Mouse (Mus musculus) spleen, postnatal 10 days (tissue): ENCODE measurements around the gene Pakap.

Source experiments
- DNase-seq, 2 experiments: peaks; one replicate each; pipeline ENCODE4 v3.0.0; 2021 to 2022; ENCODE audit warnings: low spot score in 2 of 2

Pakap gene

DNA sequence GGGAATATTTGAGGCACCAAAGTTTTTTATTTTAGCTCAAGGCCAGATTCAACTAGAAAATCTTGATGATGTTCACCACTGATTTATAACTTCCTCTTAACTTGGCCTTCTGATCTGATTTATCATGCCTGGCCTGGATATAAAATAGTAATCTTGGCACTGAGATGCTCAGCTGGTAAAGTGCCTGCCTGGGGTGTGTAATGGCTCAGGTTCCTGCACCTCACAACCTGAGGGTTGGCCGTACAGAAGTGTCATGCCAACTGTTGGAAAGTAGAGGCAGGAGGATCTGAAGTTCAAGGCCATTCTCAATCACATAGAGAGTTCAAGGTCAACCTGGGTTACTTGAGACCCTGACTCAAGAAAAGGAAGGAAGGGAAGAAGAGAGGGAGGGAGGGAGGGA lies 57.3 kb downstream of the Pakap start:
- no peak for DNase-seq

DNA sequence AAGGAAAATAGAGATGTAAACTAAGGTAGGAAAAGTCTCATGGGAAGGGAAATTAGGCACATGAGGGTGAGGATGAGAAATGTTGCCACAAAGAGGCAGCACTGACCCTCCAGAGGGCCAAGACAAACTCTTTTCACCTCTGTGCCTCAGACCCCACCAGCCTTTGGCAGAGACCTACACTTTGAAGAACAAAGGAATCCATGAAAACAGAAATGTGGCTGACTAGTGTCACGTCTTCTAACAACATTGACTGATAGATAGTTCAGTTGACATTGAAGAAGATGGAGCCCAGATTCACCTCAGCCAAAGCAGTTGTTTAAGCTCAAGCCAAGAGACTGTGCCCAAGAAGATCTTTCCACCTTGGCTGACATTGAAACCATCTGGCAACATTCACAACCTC lies 57.8 kb downstream of the Pakap start:
- no peak for DNase-seq

DNA sequence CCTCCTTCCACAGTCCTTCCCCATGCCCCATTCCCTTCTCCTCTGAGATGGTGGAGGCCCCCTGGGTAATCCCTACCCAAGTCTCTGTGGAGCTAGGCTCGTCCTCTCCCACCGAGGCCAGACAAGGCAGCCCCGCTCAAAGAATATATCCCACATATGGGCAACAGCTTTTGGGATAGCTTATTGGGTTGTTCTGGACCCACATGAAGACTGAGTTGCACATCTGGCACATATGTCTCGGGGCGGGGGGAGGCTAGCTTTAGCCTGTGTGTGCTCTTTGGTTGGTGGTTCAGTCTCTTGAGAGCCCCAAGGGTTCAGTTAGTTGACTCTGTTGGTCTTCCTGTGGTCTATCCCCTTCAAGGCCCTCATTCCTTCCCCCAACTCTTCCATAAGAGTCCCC lies 58.9 kb downstream of the Pakap start:
- no peak for DNase-seq

DNA sequence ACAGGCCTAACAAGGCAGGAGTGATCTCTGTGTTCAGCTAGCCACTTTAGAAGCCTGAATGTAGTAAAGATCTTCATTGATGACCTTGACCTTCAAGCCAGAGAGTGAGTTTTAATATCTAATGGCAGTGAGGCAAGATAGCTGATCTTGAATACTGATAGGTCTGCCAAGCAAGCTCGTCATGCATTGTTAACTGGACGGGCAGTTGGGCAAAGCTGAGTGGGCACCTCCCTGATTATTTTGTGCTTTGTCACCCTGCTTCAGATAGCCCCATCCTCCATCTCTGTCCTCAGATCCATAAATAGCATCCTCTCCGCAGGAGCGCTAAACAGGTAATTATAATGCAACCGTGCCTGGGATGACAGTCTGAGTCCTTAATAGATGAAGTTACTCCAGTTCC lies 64.4 kb downstream of the Pakap start:
- no peak for DNase-seq

DNA sequence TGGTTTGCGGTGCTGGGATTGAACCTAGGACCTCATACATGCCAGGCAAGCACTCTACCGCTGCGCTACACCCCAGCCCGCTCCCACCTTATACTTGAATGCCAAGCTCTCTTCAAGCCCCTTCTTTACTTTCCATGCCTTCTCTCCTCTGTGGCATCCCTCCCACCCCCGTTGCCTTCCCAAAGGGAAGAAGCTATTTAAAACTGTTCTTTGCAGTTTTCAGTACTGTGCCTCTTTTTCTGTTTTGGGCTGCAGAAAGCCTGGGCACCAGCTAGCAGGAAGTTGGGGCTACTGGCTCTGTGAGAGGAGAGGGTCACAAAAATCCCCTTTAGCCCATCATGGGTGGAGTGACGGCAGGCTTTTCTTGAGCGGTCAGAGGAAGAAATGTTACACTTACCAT lies 65.1 kb downstream of the Pakap start:
- DNase-seq: no peak

DNA sequence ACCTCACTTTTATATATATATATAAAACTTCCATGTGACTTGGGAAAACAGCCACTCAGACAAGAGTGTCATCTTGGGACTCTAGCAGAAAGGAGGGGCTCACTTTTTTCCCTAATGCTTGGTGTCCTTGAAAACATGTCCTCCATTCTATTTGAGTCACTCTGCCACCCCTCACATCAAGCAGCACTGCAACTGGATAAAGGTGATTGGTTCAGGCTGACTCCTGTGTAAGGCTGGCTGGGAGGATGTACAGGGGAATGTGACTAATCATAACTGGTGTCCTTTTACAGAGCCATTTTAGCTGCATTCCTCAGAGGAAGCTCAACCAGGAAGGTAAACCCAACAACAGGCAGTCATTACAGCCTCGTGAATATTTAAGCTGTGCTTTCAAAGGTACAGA lies 67.0 kb downstream of the Pakap start:
- DNase-seq: no peak

DNA sequence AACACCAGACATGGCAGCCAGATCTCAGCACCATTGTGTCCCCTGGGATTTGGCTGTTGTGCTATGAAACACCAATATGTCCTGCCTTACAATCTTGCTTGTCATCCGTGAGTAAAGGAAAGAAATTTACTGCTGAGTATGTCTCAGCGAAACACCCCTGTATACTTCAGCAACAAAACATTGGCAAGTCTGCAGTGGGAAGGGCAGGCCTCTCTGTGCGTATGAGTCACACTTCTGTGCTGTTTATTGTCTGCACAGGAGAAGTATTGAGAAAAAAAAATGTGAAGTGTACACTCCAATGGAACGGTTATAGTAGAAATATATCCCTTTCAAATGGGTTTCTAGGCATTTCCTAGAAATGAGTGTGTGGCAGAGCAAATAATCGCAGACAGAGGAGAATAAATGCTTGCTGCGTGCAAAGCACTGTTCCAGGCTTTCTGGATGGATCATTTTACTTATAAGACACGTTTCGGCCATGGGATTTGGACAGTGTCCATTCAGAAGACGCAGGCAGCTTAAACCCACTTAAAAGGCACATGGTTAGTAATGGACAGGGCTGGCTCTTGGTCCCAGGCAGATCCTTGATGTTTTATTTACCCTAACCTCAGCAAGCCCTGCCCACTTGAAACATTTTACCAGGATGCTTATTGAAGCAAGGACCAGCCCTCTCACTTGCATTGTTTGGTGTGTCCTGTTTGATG lies 69.0 kb downstream of the Pakap start:
- DNase-seq: no peak

DNA sequence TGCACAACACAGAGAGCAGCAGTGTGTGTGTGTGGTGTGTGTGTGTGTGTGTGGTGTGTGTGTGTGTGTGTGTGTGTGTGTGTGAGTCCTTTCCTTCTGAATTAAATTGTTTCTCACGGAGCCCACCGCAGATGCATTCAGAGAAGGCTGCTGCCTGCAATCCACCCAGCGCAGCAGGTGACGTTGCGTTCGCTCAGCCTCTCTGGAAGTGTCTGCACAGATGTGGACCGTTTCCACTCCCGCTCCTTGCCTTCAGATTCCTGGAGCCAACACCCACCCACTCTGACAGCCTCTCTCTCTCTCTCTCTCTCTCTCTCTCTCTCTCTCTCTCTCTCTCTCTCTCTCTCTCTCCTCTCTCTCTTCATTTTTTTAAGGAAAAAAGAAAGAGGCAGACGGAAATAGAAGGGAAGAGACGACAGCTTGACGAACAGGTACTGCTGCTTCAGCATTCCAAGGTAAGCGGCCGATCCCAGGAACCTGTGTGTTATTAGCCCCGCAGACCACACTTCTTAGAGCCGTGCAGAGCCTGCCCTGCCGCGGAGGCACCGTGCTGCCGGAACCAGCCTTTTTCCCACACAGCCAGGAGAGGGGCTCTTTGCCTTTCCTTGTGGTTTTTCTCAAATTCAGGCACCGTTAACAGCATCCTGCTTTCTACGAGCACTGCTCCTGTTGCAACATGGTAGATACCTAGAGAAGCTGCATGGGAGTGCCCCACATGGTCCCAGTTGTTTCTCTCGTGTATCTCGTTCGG lies 69.8 kb downstream of the Pakap start:
- no peak for DNase-seq

DNA sequence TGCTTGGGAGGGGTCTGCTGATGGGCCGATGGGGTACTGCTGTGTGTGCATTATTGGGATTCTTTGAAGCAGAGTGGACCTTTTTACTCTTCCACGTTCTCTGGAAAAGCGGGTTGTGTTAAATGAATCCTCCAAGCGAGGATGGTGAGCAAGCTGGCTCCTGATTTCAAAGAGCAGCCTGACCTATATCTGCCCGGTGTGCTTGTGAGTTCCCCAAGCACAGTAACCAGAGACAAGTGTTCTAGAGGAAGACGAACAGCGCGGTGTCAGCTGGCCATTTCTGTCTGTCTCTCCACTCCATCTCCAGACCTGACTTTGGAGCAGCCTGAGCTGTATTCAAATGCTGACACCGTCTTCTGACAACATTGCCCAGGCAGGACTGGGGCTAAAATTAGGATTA lies 71.0 kb downstream of the Pakap start:
- DNase-seq: no peak

DNA sequence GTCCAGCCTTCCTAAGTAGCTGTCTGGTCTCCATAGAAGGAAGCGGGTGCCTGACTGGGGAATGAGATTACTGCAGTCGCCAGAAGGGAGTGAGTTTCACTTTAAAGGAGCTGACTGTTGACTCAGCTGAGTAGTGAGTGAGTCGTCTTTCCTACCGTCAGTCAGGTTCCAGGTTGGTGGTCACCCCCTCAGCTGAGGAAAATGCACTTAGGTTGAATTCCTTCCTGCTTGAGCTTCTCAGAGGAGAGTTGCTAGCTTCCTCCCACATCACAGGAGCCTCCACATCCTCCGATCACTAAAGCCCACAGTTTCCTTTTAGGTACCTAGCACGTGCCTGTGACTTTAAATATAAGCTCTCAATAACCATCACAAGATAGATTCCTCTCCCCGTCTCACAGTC lies 72.2 kb downstream of the Pakap start:
- DNase-seq: no peak

DNA sequence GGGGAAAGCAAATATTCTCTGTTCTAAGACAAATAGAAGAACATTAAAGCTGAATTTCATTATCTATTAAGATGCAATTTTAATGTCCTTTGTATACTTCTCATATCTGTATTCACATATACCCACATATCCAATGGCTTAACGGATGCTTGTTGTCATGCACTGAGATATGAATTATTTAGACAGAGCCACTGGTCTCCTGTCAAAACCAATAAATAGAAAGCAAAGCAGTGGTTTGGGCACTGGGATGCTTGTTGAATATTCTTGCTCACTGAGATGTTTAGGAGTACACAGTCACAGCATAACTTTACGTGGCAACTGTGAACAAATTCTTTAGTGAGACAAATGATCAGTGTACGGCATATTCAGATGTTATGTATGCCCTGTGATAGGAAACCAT lies 73.0 kb downstream of the Pakap start:
- DNase-seq: no peak

DNA sequence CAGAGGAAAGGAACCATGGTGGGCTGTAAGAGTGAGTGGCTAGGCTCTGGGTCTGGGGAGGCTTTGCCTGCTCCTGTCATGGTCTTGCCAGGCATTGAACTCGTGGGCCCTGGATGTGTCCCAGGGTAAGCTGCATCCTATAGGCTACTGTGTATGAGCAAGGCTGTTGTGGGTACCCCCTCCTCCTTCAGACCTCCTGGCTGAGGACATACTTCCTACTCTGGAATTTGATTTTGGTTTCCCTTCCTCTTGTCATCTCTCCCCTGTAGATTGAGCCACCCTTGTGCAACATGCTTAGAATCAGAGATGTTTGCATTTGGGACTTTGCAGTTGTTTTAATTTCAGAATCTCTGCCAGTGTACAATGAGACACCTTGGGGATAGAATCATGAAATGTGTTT lies 83.0 kb downstream of the Pakap start:
- DNase-seq: no peak

DNA sequence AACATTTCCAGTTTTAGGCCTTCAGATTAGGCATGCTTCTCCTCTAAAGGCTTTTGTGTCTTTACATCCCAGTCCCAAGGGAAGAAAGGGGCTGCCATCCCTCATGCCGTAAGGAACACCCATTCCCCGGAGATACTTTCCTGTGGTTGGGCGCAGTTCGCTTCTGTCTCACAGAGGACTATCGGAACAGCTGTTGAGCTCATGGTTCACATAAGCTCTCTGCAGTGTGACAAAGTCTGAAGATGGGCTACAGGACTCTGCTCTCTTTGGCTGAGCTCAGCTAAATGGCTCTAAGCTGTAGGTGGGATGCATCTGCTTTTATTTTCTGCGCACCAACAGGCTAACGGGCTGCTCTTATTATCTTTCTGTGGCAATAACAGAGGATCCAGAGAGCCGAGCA lies 83.6 kb downstream of the Pakap start:
- no peak for DNase-seq

DNA sequence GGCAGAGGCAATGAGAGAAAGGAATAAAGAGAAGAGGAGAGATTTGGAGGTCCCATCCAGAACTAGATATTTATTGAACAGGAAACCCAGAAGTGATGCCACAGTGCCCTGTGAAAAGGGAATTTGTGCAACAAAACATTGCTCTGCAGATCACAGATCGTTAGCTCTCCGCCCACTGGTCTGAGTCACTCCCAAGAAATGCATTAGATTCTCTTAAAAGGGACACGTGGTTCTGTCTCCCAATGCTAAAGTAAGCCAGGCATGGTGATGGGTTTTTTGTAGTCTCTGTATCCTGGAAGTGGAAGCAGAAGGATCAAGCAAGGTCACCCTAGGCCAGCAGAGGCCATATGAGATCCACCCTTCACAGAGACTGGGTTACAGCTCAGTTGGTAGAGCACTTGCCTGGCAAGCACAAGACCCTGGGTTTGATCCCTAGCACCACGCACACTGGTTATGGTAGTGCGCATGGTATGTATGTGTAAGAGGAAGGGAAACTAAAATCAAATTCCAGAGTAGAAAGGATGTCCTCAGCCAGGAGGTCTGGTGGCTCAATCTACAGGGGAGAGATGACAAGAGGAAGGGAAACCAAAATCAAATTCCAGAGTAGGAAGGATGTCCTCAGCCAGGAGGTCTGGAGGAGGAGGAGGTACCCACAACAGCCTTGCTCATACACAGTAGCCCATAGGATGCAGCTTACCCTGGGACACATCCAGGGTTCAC lies 84.4 kb downstream of the Pakap start:
- DNase-seq: no peak

DNA sequence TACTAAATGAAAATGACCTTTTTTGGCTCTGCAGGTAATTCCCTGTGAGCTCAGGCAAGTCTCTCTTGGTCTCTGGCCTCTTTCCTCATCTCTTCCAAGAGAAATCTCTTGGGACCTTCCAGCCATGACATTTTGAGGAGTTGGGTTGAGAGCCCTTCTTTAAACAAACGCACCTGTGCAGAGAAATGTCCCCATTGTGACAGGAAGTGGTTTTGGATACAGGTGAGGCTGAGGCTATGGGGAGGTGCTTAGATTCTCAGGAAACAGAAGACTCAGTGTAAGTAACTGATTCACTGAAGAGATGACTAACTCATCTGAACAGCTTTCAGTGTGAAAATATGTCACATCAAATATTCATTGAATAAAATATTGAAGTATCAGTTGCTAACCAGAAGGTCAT lies 88.0 kb downstream of the Pakap start:
- no peak for DNase-seq

DNA sequence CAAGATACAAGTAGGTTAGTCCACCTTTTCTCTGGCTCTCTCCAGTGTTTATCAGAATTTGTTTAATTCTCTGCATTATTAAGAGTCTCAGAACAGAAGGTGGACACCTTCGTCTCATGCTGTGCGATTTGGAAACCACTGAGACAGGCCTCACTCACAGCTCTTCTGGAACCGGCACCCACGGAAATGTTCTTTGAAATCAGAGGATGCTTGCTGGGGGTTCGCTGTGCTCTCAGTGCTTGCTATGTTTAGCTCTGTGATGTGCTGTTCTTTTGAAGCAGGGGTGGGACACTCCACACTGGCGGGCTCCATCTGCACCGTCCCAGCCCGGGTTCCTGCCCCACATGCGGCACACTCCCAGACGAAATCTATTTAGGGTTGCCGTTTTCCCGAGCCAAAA lies 88.4 kb downstream of the Pakap start:
- no peak for DNase-seq

DNA sequence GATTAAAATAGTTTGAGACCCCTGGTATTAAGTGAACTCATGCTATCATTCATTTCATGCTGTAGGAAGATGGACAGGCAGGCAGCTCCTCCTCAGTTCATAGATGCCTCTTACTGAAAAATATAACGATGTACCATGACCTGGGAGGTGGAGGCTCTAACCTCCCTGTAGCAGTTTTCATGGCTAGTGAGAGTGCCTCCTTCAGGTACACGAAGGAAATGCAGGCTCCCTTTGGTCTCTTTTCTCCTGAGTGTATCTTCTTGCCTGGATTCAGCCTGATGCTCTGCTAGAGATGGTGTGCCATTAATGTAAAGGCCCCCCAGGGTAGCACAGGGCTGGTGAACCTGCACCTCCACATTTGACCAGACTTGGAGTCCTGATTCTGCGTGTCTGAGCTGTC lies 88.9 kb downstream of the Pakap start:
- DNase-seq: no peak

DNA sequence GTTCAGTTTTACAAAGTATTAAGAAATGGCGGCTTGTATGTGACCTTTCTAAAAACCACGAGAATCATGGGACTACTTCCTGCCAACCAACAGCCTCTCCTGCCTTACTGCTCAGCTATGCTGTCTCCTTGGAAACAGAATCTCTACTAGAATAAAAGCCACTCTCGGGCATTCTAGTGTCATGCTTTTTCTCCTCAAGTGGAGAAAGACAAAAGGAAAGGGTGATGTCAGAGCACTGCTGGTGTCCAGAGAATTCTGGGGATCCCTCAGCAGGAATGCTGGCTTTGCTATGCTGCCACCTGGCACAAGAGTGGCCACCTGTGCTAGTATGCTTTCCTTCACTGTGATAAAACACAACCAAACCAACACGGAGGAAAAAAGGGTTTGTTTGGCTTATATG lies 92.5 kb downstream of the Pakap start:
- no peak for DNase-seq

DNA sequence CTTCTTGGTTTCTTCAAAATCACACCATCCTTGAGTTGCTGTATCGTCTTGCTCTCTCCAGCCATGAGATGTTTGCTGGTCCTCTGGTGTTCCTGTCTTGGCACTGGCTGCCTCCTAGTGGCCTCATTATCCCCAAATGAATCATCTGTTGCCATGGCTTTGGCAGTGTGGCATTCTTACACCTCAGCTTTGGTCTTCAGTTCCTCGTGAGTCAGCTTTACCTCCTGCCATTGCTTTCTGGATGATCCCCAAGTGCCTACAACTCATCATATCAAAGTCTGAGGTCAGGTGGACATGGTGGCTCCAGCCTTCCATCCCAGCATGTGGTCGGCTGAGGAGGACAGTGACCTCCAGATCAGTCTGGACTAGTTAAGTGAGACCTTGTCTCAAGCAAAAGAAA lies 98.1 kb downstream of the Pakap start:
- DNase-seq: no peak

DNA sequence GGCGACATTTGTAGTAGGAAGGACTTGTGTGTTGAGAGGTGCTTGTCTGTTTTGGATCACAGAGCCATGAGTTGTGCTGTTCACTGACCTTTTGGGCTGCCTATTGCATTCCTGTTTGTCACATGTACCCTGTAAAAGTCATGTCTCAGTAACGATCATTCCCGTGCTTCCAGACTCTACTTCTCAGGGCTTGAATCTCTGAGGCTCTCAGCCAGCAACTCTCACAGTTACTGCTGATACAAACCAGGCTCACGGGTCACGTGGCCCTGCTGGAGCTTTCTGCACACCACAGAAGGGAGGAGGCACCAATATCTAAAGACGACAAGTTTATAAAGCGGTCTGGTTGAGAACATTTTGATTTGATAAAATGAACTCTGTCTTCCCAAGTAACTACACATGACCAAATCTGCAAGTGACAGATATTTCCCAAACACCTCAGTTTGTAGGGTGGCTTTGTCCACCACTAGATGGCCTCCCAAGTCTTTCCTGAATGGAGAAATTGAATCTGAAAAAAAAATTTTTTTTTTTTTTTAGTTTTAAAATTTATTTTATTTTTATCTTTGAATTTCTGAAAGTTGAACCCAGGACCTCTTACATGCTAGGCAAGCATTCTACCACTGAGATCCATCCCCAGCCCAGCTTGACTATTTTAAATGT lies 103.0 kb downstream of the Pakap start:
- no peak for DNase-seq

DNA sequence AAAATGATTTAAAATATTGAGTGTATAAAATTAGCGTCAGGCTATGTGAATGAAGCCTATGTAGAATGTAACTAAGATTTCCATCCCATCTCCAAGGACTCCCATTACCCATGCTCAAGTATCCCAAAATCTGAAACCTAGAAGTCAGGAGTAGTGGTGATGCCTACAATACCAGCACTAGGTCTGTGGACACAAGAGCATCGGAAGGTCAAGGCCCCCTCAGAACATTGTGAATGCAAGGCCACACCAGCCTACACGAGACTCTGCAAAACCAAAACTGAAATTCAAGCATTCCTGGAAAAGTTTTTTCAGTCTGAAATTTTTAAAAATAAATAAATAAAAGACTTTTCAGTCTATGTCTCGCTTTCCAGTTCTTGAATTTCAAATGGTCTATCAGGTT lies 104.6 kb downstream of the Pakap start:
- no peak for DNase-seq
